Mouse (Mus musculus) kidney, adult 18-20 months (tissue): ENCODE measurements around the gene Sars.

ENCODE experiments used
- DNase-seq: peaks from one replicate; pipeline ENCODE4 v3.0.0; 2021

Gene Sars

GRCm38 (mm10) chr3:108444698-108445365 lies at the start of gene Sars:
Gene Sars, minus strand, starts transcription at chr3:108445209.
- peak; percentile 92 for DNase-seq

GRCm38 (mm10) chr3:108489968-108490367 lies 45.0 kb upstream of the Sars start:
- DNase-seq, result no peak

GRCm38 (mm10) chr3:108484749-108485148 lies 39.7 kb upstream of the Sars start:
- no peak for DNase-seq

GRCm38 (mm10) chr3:108478800-108479199 lies 33.8 kb upstream of the Sars start:
- no peak for DNase-seq

GRCm38 (mm10) chr3:108476761-108477619 lies 32.0 kb upstream of the Sars start:
- DNase-seq, result peak; percentile 84

- DNase-seq, result peak; percentile 11
Observed at GRCm38 (mm10) chr3:108475496-108475895, 30.5 kb upstream of the Sars start.

GRCm38 (mm10) chr3:108474969-108475368 lies 30.0 kb upstream of the Sars start:
- no peak for DNase-seq

- DNase-seq, result no peak
Observed at GRCm38 (mm10) chr3:108467760-108468159, 22.8 kb upstream of the Sars start.

- DNase-seq, result peak; percentile 74
Observed at GRCm38 (mm10) chr3:108466425-108466824, 21.4 kb upstream of the Sars start.

- peak; percentile 67 for DNase-seq
Observed at GRCm38 (mm10) chr3:108458866-108459265, 13.9 kb upstream of the Sars start.

GRCm38 (mm10) chr3:108458380-108458779 lies 13.4 kb upstream of the Sars start:
- no peak for DNase-seq

- DNase-seq, result no peak
Observed at GRCm38 (mm10) chr3:108454172-108454571, 9.2 kb upstream of the Sars start.

- DNase-seq, result no peak
Observed at GRCm38 (mm10) chr3:108451969-108452368, 7.0 kb upstream of the Sars start.

- DNase-seq, result no peak
Observed at GRCm38 (mm10) chr3:108445366-108445705, 327 bp upstream of the Sars start.

- DNase-seq, result peak; percentile 57
Observed at GRCm38 (mm10) chr3:108444029-108444428, 980 bp downstream of the Sars start.

GRCm38 (mm10) chr3:108436380-108436714 lies 8.7 kb downstream of the Sars start:
- DNase-seq, result no peak

- no peak for DNase-seq
Observed at GRCm38 (mm10) chr3:108435701-108436379, 9.2 kb downstream of the Sars start.

GRCm38 (mm10) chr3:108433881-108434495 lies 11.0 kb downstream of the Sars start:
- no peak for DNase-seq

- DNase-seq, result no peak
Observed at GRCm38 (mm10) chr3:108433188-108433880, 11.7 kb downstream of the Sars start.

GRCm38 (mm10) chr3:108432542-108433187 lies 12.3 kb downstream of the Sars start:
- DNase-seq, result no peak

- DNase-seq, result no peak
Observed at GRCm38 (mm10) chr3:108425624-108426018, 19.4 kb downstream of the Sars start.

- no peak for DNase-seq
Observed at GRCm38 (mm10) chr3:108424944-108425623, 19.9 kb downstream of the Sars start.
